Mouse (Mus musculus) E14TG2a.4 (cell line): ENCODE data around the gene Cd274.

Source experiments
- CTCF ChIP-seq: conservative IDR thresholded peaks from 2 replicates; pipeline ENCODE4 v1.5.1; 2014; ENCODE audit warnings: low read length
- POU5F1 ChIP-seq: IDR thresholded peaks from 2 replicates; pipeline ENCODE4 v1.6.1; 2014; ENCODE audit warnings: low read length, borderline replicate concordance

GRCm38 (mm10) chr19:29344868-29345267 is 22.4 kb upstream of the Cd274 start:
- no peak for TF ChIP-seq CTCF
- TF ChIP-seq POU5F1 = no peak
